Mouse (Mus musculus) hindbrain, embryonic 14.5 days (tissue): Measurements from ENCODE around the gene Crx. TPM values are rescaled to one million over a fixed set of nuclear protein-coding genes. Genes with fewer than 3 reads are reported as not detected.

Experiments
- ATAC-seq: fragments of 200-750 bp; cut with Nextera tagmentation; 2 replicates; pipeline ENCODE4 v1.8.0; 2017; ENCODE audit warnings: moderate number of reproducible peaks, mild to moderate bottlenecking, moderate TSS enrichment, moderate library complexity; ENCODE audit not compliant: low FRiP score
- DNase-seq: peaks from one replicate; pipeline ENCODE4 v3.0.0-alpha.2; 2015; ENCODE audit warnings: low spot score
- H3K27ac ChIP-seq: fragments of 300-500 bp; sonication (generic); 2 replicates; pipeline ENCODE4 v1.5.1; 2014; ENCODE audit warnings: mild to moderate bottlenecking, moderate library complexity
- H3K27me3 ChIP-seq: fragments of 300-500 bp; sonication (generic); 2 replicates; pipeline ENCODE4 v1.6.1; 2014; ENCODE audit warnings: mild to moderate bottlenecking, low read length, mixed read lengths; ENCODE audit not compliant: control insufficient read depth, insufficient read depth
- H3K36me3 ChIP-seq: fragments of 300-500 bp; sonication (generic); replicated peaks from 2 replicates; pipeline ENCODE4 v1.6.1; 2014; ENCODE audit not compliant: control insufficient read depth, insufficient read depth
- H3K4me1 ChIP-seq: fragments of 300-500 bp; sonication (generic); replicated peaks from 2 replicates; pipeline ENCODE4 v1.6.1; 2014; ENCODE audit warnings: antibody characterized with exemption, low read length, mixed read lengths; ENCODE audit not compliant: control insufficient read depth, insufficient read depth
- H3K4me2 ChIP-seq: fragments of 300-500 bp; sonication (generic); replicated peaks from 2 replicates; pipeline ENCODE4 v1.6.1; 2014; ENCODE audit warnings: mild to moderate bottlenecking, moderate library complexity
- H3K4me3 ChIP-seq: fragments of 300-500 bp; sonication (generic); replicated peaks from 2 replicates; pipeline ENCODE4 v1.5.1; 2014; ENCODE audit warnings: mild to moderate bottlenecking, low read length
- H3K9ac ChIP-seq: fragments of 300-500 bp; sonication (generic); 2 replicates; pipeline ENCODE4 v1.6.1; 2014
- H3K9me3 ChIP-seq: fragments of 300-500 bp; sonication (generic); 2 replicates; pipeline ENCODE4 v1.6.1; 2016; ENCODE audit warnings: low read length; ENCODE audit not compliant: control insufficient read depth
- WGBS: fragments of 180-500 bp; shearing (Covaris S2); extraction: QIAGEN DNeasy Blood & Tissue Kit; methylation state at CpG from one replicate; pipeline ENCODE4 v1.1.7; 2014; 5-methylcytosine and 5-hydroxymethylcytosine counted together
- polyA plus RNA-seq: library from polyadenylated mRNA; unstranded; fragments of >200 nt; fragmentation: Nextera tagmentation; extraction: Ambion mirVana; gene quantifications from 2 replicates; pipeline ENCODE4 v1.2.1, GENCODE M21; 2014

Crx gene
- polyA plus RNA-seq, 1 experiment from 2014 or later, result not detected

DNA sequence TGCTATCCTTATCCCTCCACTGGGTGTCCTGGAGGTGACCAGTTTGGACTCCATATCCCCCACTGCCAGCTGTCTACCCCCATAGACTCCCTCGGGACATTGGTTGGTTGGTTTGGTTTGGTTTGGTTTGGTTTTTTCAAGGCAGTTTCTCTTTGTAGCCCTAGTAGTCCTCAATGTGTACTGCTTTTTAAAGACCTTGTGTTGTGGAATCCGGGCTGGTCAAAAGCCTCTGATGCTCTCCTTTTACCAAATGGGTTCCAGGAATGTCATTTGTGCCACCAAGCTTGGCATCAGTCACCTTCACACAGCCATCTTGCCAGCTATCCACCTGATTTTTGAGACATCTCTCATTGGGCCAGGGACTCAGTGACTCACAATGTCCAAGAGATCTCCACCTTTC, 35.0 kb upstream of the Crx start:
- H3K9me3 ChIP-seq, result no peaks in the 10 kb centered on the region
- H3K36me3 ChIP-seq, result peaks cover 33% of the 10 kb centered on the region
- H3K27ac ChIP-seq, result no peak overlapping the region
- H3K9ac ChIP-seq, result no peak overlapping the region
- no peak overlapping the region for H3K4me2 ChIP-seq
- ATAC-seq (no peak), DNase-seq (no peak)
- no peaks in the 10 kb centered on the region for H3K4me1 ChIP-seq
- H3K27me3 ChIP-seq, result no peaks in the 10 kb centered on the region
- H3K4me3 ChIP-seq, result no peak overlapping the region
- 94% methylated on average over 2 of the region's 2 CpGs for WGBS

DNA sequence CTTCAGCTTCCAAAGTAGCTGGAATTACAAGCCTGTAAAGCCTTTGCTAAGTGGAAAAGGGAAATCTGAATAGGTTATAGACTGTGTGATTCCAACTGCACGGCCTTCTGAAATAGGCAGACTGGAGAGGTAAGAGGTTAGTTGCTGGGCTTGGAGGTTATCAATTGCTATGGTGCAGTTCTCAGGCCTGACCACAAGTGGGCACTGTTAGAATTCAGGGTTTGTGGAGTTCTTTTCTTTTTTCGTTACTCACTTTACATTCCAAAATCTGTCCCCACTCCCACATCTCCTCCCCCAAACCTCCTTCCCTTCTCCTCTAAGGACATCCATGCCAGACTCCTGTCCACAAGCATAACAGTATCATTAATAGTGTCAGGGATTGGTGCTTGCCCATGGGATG, 34.5 kb upstream of the Crx start:
- Histone ChIP-seq H3K4me1 (no peaks in the 10 kb centered on the region), H3K4me2 (no peak overlapping the region), H3K27ac (no peak overlapping the region), H3K9ac (no peak overlapping the region), H3K9me3 (no peaks in the 10 kb centered on the region), H3K27me3 (no peaks in the 10 kb centered on the region), H3K4me3 (no peak overlapping the region), H3K36me3 (peaks cover 28% of the 10 kb centered on the region)
- DNase-seq, result peak; percentile 34
- WGBS, result 29% methylated on average over 2 of the region's 2 CpGs
- no peak for ATAC-seq

DNA sequence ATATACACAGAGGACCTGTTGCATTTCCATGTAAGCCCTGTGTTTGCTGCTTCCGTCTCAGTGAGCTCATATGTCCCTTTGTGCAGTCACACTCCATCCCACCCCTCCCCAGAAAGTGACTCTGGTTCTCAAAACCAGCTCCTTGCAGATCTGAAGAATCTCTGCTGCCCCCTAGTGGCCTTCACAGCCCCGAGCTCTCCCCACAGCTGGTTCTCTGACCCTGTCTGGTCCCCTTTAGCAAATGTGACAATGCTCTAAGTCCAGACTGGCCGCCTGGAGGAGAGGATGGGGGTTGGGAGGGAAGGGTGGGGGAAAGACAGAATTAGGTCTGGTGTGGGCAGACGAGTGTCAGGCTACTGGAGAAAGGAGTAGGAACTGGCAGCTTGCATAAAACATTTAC, 32.4 kb upstream of the Crx start:
- no peaks in the 10 kb centered on the region for H3K4me1 ChIP-seq
- H3K9me3 ChIP-seq, result no peaks in the 10 kb centered on the region
- H3K4me3 ChIP-seq, result no peak overlapping the region
- H3K27me3 ChIP-seq, result no peaks in the 10 kb centered on the region
- 2% methylated on average over 4 of the region's 4 CpGs for WGBS
- peaks cover 9% of the 10 kb centered on the region for H3K36me3 ChIP-seq
- DNase-seq (peak; percentile 87), ATAC-seq (peak; percentile 56)
- H3K9ac ChIP-seq, result no peak overlapping the region
- H3K27ac ChIP-seq, result no peak overlapping the region
- H3K4me2 ChIP-seq, result no peak overlapping the region

DNA sequence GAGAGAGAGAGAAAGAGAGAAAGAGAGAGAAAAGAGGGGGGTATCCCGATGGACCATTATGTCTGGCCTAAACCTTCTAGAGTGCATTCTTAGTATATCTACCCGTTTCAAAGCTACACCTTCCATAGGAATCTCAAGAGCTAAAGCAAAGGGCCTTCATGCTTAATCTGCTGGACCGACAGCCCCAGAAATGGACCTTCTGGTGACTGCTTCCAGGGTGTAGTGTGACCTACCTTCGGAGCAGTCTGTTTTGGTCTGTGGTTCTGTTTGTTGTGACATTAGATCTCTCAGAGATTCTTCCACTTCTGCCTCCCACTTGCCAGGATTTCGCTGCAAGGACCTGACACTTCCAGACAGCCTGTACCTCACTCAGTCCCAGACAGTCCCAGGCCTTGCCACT, 30.8 kb upstream of the Crx start:
- no peak overlapping the region for H3K27ac ChIP-seq
- no peak overlapping the region for H3K4me3 ChIP-seq
- no peak for ATAC-seq
- no peaks in the 10 kb centered on the region for H3K27me3 ChIP-seq
- 89% methylated on average over 5 of the region's 5 CpGs for WGBS
- no peaks in the 10 kb centered on the region for H3K4me1 ChIP-seq
- DNase-seq, result no peak
- H3K4me2 ChIP-seq, result no peak overlapping the region
- no peak overlapping the region for H3K9ac ChIP-seq
- H3K9me3 ChIP-seq, result no peaks in the 10 kb centered on the region
- no peaks in the 10 kb centered on the region for H3K36me3 ChIP-seq

DNA sequence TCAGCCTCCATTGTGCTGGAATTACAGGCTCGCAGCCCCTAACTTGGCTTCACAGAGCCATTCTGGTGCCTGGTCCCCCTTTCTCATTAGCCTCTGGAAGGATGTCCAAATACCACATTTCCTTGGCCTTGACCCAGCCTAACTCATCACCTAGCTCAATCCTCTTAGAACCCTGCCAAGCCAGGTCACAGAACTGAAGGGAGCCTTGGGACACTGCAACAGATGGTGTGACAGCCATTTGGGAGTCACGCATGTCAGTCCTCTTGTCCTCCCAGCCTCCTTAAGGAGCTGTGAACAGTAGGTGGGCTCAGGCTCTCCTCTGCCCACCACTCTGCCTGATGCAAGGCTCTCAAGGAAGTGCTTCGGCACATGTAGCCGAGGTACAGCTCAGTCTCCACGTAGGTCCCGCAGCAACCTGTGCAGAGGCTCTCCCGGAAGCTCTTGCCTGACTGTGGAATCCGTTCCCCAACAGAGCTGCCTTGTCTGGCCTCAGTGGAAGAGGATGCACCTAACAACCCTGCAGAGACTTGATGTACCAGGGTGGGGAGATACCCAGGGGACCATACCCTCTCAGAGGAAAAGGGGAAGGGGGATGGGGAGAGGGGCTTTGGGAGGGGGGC, 28.3 kb upstream of the Crx start:
- Histone ChIP-seq H3K4me2 (no peak overlapping the region), H3K4me1 (no peaks in the 10 kb centered on the region), H3K27me3 (no peaks in the 10 kb centered on the region), H3K9me3 (no peaks in the 10 kb centered on the region), H3K27ac (no peak overlapping the region), H3K36me3 (no peaks in the 10 kb centered on the region), H3K4me3 (no peak overlapping the region), H3K9ac (no peak overlapping the region)
- no peak for DNase-seq
- ATAC-seq, result no peak
- 76% methylated on average over 8 of the region's 8 CpGs for WGBS

DNA sequence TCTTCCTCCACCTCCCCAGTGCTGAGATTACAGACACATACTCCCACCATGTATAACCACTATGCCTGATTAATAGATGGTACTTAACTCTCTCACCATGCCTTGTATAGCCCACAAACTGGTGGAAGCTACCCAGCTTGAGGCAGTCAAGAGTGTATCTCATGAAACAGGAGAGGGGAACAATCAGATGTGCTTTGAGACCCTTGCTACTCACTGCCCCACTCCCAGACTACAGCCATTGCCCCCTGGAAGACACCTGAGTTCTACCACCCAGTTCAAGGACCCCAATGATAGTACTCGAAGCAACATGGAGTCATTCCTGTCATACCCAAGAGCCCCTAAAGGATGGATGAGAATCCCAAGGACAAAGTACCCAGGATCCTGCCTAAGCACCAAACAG, 26.8 kb upstream of the Crx start:
- Histone ChIP-seq H3K4me1 (no peaks in the 10 kb centered on the region), H3K27ac (no peak overlapping the region), H3K36me3 (no peaks in the 10 kb centered on the region), H3K4me2 (no peak overlapping the region), H3K27me3 (no peaks in the 10 kb centered on the region), H3K9me3 (no peaks in the 10 kb centered on the region), H3K9ac (no peak overlapping the region), H3K4me3 (no peak overlapping the region)
- 87% methylated on average over 1 of the region's 1 CpGs for WGBS
- ATAC-seq (no peak), DNase-seq (no peak)

DNA sequence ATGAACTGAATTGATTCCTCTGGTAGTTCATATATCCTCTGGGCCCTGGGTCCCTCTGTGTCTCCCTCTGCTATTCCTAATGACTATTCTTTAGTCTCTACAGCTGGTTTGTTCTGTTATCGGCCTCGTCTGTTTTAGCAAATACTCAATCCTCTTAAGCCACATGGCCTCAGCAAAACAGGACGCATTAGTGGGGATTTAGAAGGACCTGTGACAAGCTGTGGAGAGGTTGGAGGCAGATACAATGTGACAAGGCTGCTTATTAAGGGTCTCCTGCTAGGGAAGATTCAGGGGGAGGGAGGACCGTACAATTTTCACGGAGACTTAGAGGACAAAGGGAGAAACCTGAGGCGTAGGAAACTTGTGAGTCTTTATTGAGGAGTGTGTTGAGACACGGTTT, 26.1 kb upstream of the Crx start:
- no peak overlapping the region for H3K27ac ChIP-seq
- H3K4me1 ChIP-seq, result no peaks in the 10 kb centered on the region
- WGBS, result 76% methylated on average over 7 of the region's 7 CpGs
- H3K36me3 ChIP-seq, result no peaks in the 10 kb centered on the region
- ATAC-seq (no peak), DNase-seq (no peak)
- H3K9ac ChIP-seq, result no peak overlapping the region
- H3K4me3 ChIP-seq, result no peak overlapping the region
- no peaks in the 10 kb centered on the region for H3K27me3 ChIP-seq
- no peaks in the 10 kb centered on the region for H3K9me3 ChIP-seq
- H3K4me2 ChIP-seq, result no peak overlapping the region

DNA sequence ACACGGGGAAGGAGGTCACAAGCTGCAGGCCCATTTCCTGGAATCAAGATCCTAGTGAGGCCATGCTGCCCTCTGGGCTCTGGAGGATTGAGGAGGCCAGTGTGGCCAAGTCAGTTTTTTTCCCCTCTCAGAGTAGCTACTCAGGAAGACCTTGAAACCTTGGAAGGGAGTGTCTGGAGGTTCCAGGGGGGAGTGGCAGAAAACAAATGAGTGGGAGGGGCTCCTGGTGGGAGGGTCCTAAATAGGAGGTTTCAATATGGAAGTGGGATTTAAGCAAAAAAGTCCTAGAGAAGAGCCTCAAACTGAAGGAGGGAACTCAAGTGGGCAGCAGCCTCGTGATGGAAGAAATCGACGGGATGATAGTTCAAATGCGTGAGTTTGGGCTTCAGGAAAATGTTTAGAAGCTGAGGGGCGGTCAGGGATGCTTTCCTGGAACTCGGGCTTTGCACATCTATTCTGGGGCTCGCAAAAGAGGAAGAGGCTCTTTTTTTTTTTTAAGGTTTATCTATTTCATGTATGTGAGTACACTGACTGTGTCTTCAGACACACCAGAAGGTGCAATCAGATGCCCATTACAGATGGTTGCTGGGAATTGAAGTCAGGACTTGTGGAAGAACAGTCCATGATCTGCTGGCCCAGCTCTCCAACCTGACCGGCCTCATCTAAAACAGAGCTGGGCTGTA, 21.7 kb upstream of the Crx start:
- WGBS, result 80% methylated on average over 9 of the region's 9 CpGs
- Histone ChIP-seq H3K4me3 (no peak overlapping the region), H3K4me2 (no peak overlapping the region), H3K4me1 (no peaks in the 10 kb centered on the region), H3K27me3 (no peaks in the 10 kb centered on the region), H3K9ac (no peak overlapping the region), H3K36me3 (no peaks in the 10 kb centered on the region), H3K27ac (no peak overlapping the region), H3K9me3 (no peaks in the 10 kb centered on the region)
- no peak for DNase-seq
- no peak for ATAC-seq

DNA sequence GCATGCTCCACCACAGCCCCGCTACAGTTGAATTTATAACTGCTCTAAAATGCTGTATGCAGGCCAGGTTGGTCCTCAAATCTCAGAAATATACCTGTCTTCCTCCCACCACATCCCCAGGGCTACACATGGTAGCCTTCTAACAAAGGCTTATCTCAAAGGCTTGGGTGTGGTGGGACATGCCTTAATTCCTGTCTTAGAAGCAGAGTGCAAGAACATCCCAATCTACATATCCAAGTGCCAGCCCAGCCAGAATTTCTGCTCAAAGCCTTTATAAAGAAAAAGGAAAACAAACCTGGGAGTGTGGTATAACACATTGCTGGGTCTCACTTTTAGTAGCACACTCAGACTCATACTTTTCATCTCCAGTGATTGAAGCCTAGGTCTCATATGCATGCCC, 14.5 kb upstream of the Crx start:
- 83% methylated on average over 1 of the region's 1 CpGs for WGBS
- no peaks in the 10 kb centered on the region for H3K4me1 ChIP-seq
- no peaks in the 10 kb centered on the region for H3K27me3 ChIP-seq
- H3K27ac ChIP-seq, result no peak overlapping the region
- no peak for ATAC-seq
- no peak overlapping the region for H3K4me3 ChIP-seq
- no peaks in the 10 kb centered on the region for H3K36me3 ChIP-seq
- no peak overlapping the region for H3K4me2 ChIP-seq
- H3K9me3 ChIP-seq, result no peaks in the 10 kb centered on the region
- no peak for DNase-seq
- no peak overlapping the region for H3K9ac ChIP-seq

DNA sequence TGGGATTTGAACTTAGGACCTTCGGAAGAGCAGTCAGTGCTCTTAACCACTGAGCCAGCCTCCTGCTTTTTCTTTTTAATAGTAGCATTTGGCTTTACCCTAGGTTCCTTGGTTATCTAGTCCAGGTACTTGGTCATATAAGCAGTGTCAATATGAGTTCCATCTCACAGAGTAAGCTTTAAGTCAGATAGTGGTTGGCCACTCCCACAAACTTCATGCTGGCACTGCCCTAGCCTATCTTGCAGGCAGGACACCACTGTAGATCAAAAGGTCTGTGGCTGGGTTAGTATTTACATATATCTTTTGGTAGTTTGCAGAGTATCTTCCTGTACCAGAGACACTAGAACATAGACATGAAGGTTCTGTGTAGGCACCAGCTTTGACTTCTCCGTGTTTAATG, 4.4 kb upstream of the Crx start:
- no peak overlapping the region for H3K4me3 ChIP-seq
- no peak overlapping the region for H3K27ac ChIP-seq
- no peaks in the 10 kb centered on the region for H3K9me3 ChIP-seq
- H3K36me3 ChIP-seq, result no peaks in the 10 kb centered on the region
- DNase-seq, result no peak
- no peak for ATAC-seq
- 93% methylated on average over 2 of the region's 2 CpGs for WGBS
- no peak overlapping the region for H3K4me2 ChIP-seq
- H3K4me1 ChIP-seq, result no peaks in the 10 kb centered on the region
- H3K9ac ChIP-seq, result no peak overlapping the region
- no peaks in the 10 kb centered on the region for H3K27me3 ChIP-seq
